Mouse (Mus musculus) monocyte, adult 2 months (primary cell): Measurements from ENCODE around the gene Mettl26.
"Not testable (repeated sequence)": the region's sequence is repeated elsewhere in the genome, so short reads cannot be mapped to it uniquely, and the experiment has no call there.

Experiments
- DNase-seq, 2 experiments: peaks; one replicate each; pipeline ENCODE4 v3.0.0; 2022; ENCODE audit warnings: low spot score in 2 of 2, low read depth in 1 of 2

Gene Mettl26

GRCm38 (mm10) chr17:25867836-25868600 is 6.9 kb upstream of the Mettl26 start:
- DNase-seq = no peak

GRCm38 (mm10) chr17:25868601-25869191 is 6.2 kb upstream of the Mettl26 start, which contains the start of gene Mcrip2:
TSS of gene Mcrip2 (minus strand) at chr17:25868764.
- peak in 1 of 2 experiments; percentile 31 for DNase-seq

GRCm38 (mm10) chr17:25869498-25869897 is 5.4 kb upstream of the Mettl26 start:
- DNase-seq = no peak

GRCm38 (mm10) chr17:25869954-25870353 is 4.9 kb upstream of the Mettl26 start:
- no peak for DNase-seq

- DNase-seq = not testable (repeated sequence)
Observed at GRCm38 (mm10) chr17:25871566-25871965, 3.3 kb upstream of the Mettl26 start.

GRCm38 (mm10) chr17:25872676-25873075 is 2.2 kb upstream of the Mettl26 start:
- DNase-seq = no peak

- no peak for DNase-seq
Observed at GRCm38 (mm10) chr17:25873405-25874147, 1.3 kb upstream of the Mettl26 start.

GRCm38 (mm10) chr17:25874148-25874720 is 640 bp upstream of the Mettl26 start:
- DNase-seq = no peak

- peak; percentile 42 to 69 for DNase-seq
Observed at GRCm38 (mm10) chr17:25875171-25876136, 580 bp downstream of the Mettl26 start.

- DNase-seq = no peak
Observed at GRCm38 (mm10) chr17:25876347-25876915, 1.6 kb downstream of the Mettl26 start.

- DNase-seq = no peak
Observed at GRCm38 (mm10) chr17:25877025-25877424, 2.2 kb downstream of the Mettl26 start.

GRCm38 (mm10) chr17:25877741-25878610 is 3.1 kb downstream of the Mettl26 start:
- no peak for DNase-seq

GRCm38 (mm10) chr17:25878611-25879180 is 3.8 kb downstream of the Mettl26 start:
- DNase-seq = no peak

GRCm38 (mm10) chr17:25879261-25879660 is 4.4 kb downstream of the Mettl26 start:
- DNase-seq = no peak

GRCm38 (mm10) chr17:25879750-25880149 is 4.9 kb downstream of the Mettl26 start:
- no peak for DNase-seq

- no peak for DNase-seq
Observed at GRCm38 (mm10) chr17:25880196-25880910, 5.5 kb downstream of the Mettl26 start, which contains the start of gene Wfikkn1. TSS of gene Wfikkn1 (minus strand) at chr17:25880858.

- DNase-seq = no peak
Observed at GRCm38 (mm10) chr17:25880913-25881641, 6.2 kb downstream of the Mettl26 start.
